Mouse (Mus musculus) olfactory bulb, adult 2 months (tissue): ENCODE data around the gene Thsd4. TPM values are rescaled to one million over a fixed set of nuclear protein-coding genes. Genes with fewer than 3 reads are reported as not detected.
A peak's percentile ranks its signal among the peaks of the same experiment; 100 is the strongest.

Source experiments
- H3K27ac ChIP-seq: fragments of 200-500 bp; 2 replicates; pipeline ENCODE4 v1.5.1; 2012; ENCODE audit warnings: low read depth, low read length; ENCODE audit not compliant: insufficient read depth
- H3K4me1 ChIP-seq: fragments of 200-500 bp; 2 replicates; pipeline ENCODE4 v1.6.1; 2012; ENCODE audit warnings: low read length; ENCODE audit not compliant: control insufficient read depth, insufficient read depth
- H3K4me3 ChIP-seq: fragments of 200-500 bp; 2 replicates; pipeline ENCODE4 v1.5.1; 2012; ENCODE audit warnings: mild to moderate bottlenecking, low read depth, low read length, moderate library complexity; ENCODE audit not compliant: insufficient read depth
- CTCF ChIP-seq: fragments of 200-500 bp; IDR thresholded peaks from 2 replicates; pipeline ENCODE4 v1.5.1; 2012; ENCODE audit warnings: low read depth, mild to moderate bottlenecking, low read length, moderate library complexity; ENCODE audit not compliant: insufficient read depth
- POLR2A ChIP-seq: fragments of 200-500 bp; IDR thresholded peaks from 2 replicates; pipeline ENCODE4 v1.6.1; 2012; ENCODE audit warnings: mild to moderate bottlenecking, low read depth, low read length, moderate library complexity; ENCODE audit not compliant: insufficient read depth
- WGBS: fragments of 180-500 bp; shearing (Covaris S2); methylation state at CpG from one replicate; pipeline ENCODE4 v1.1.7; 2018; 5-methylcytosine and 5-hydroxymethylcytosine counted together
- polyA plus RNA-seq: library from polyadenylated mRNA; stranded (reverse); fragments of >200 nt; gene quantifications from 2 replicates; pipeline ENCODE4 v1.2.4, GENCODE M21; 2012; ENCODE audit warnings: low replicate concordance; ENCODE audit not compliant: missing spikeins, insufficient read depth, insufficient read length

The Thsd4 gene
- polyA plus RNA-seq, 1 experiment = not detected

DNA sequence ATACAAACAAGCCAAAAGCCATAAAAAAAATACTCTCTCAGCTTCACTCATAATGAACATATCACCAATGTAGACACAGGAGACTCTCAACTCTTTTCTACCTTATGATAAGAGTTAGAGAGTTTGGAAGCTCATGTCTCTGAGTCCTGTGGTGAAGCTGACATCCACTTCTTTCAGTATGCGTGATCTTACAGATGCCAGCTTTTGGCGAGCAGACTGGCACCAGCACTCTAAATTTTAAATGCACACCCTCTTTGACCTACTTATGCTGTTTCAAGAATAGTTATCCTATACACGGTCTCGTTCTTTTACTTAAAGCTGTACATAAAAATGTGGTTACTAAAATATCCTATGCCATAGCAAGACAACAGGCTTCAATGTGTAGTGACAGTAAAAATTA, 524.1 kb downstream of the Thsd4 start:
- Histone ChIP-seq H3K4me3 (no peak overlapping the region), H3K27ac (no peak overlapping the region), H3K4me1 (peaks cover 3% of the 10 kb centered on the region; the same call in 1 of the 2 replicates)
- TF ChIP-seq CTCF (no peak), POLR2A (no peak)
- WGBS = 73% methylated on average over 4 of the region's 4 CpGs

GRCm38 (mm10) chr9:59991407-59991806, 530.4 kb downstream of the Thsd4 start:
- no peak for TF ChIP-seq POLR2A
- TF ChIP-seq CTCF = no peak
- no peak overlapping the region for H3K27ac ChIP-seq
- no peak overlapping the region for H3K4me3 ChIP-seq
- H3K4me1 ChIP-seq = no peaks in the 10 kb centered on the region
- WGBS = 79% methylated on average over 5 of the region's 5 CpGs

GRCm38 (mm10) chr9:59989864-59990263, 532.0 kb downstream of the Thsd4 start:
- H3K27ac ChIP-seq = no peak overlapping the region
- no peak overlapping the region for H3K4me3 ChIP-seq
- no peaks in the 10 kb centered on the region for H3K4me1 ChIP-seq
- TF ChIP-seq CTCF (no peak), POLR2A (no peak)
- WGBS = 0% methylated on average over 1 of the region's 1 CpGs

GRCm38 (mm10) chr9:59985900-59986572, 535.8 kb downstream of the Thsd4 start:
- Histone ChIP-seq H3K27ac (no peak overlapping the region), H3K4me3 (no peak overlapping the region), H3K4me1 (no peaks in the 10 kb centered on the region)
- 91% methylated on average over 3 of the region's 3 CpGs for WGBS
- TF ChIP-seq CTCF (no peak), POLR2A (no peak)

DNA sequence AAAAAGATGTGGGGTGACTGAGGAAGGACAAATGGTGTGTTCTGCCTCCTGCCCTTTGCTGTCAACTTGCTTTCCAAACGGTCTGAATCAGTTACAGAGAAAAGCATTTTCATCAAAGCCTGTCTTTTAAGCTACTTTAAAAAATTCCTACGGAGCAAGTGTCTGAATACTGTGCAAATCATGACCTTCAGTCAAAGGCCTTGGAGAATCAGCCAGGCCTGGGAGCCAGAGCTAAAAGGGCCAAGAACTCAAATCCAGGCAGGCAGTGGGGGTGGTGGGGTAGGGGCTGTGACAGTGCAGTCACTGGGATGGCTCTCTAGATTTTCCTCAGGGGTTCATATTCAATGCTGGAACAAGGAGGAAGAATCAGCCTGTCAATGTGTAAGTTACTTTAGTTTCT, 540.7 kb downstream of the Thsd4 start:
- no peaks in the 10 kb centered on the region for H3K4me1 ChIP-seq
- H3K27ac ChIP-seq = no peak overlapping the region
- no peak for TF ChIP-seq CTCF
- TF ChIP-seq POLR2A = no peak
- H3K4me3 ChIP-seq = no peak overlapping the region
- 53% methylated on average over 2 of the region's 2 CpGs for WGBS

DNA sequence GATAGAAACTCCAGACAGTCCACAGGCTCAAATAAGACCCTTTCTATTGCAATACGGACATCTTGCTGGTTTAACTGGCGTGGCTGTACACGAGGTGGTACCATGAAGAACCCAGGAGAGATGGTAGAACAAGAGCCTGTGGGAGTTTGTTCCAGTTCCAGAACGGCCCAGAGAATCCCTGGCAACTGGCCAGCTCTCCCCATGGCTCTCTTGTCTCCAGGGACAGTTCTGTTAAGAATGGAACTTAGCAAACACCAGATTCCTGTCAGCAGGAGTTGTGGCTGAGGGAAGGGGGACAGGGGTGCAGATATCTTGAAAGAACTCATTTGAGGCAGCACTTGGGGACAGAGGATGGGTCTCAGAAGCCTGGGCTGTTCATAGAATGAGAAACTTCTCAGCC, 550.6 kb downstream of the Thsd4 start:
- WGBS = 77% methylated on average over 4 of the region's 4 CpGs
- no peak for TF ChIP-seq CTCF
- no peak for TF ChIP-seq POLR2A
- Histone ChIP-seq H3K4me1 (no peaks in the 10 kb centered on the region), H3K27ac (no peak overlapping the region), H3K4me3 (no peak overlapping the region)

- TF ChIP-seq CTCF = peak; percentile 56; the same call in 1 of the 2 replicates
- no peak for TF ChIP-seq POLR2A
- no peak overlapping the region for H3K27ac ChIP-seq
- WGBS = 22% methylated on average over 6 of the region's 6 CpGs
- peaks cover 3% of the 10 kb centered on the region; the same call in 1 of the 2 replicates for H3K4me1 ChIP-seq
- H3K4me3 ChIP-seq = no peak overlapping the region
These were observed 552.5 kb downstream of the Thsd4 start for GRCm38 (mm10) chr9:59969383-59969782.

GRCm38 (mm10) chr9:59965046-59965445, 556.8 kb downstream of the Thsd4 start:
- TF ChIP-seq CTCF (no peak), POLR2A (no peak)
- H3K4me3 ChIP-seq = no peak overlapping the region
- no peak overlapping the region for H3K27ac ChIP-seq
- 93% methylated on average over 10 of the region's 10 CpGs for WGBS
- H3K4me1 ChIP-seq = peaks cover 7% of the 10 kb centered on the region; the same call in 1 of the 2 replicates

GRCm38 (mm10) chr9:59964367-59964766, 557.5 kb downstream of the Thsd4 start:
- Histone ChIP-seq H3K4me3 (no peak overlapping the region), H3K4me1 (peaks cover 7% of the 10 kb centered on the region; the same call in 1 of the 2 replicates), H3K27ac (no peak overlapping the region)
- WGBS = 40% methylated on average over 3 of the region's 3 CpGs
- TF ChIP-seq POLR2A (no peak), CTCF (no peak)
